Mouse (Mus musculus): ENCODE results near the gene Hist1h1t.
A peak's percentile ranks its signal among the peaks of the same experiment; 100 is the strongest.
"Not testable (repeated sequence)": the region's sequence is repeated elsewhere in the genome, so short reads cannot be mapped to it uniquely, and the experiment has no call there.

Hist1h1t gene

GRCm38 (mm10) chr13:23699767-23700166 is 4.2 kb downstream of the Hist1h1t start:
- no peak for DNase-seq (ENCODE audit: low spot score)

GRCm38 (mm10) chr13:23700786-23701520 is 5.3 kb downstream of the Hist1h1t start:
- peak; percentile 86 for DNase-seq (ENCODE audit: low spot score)

- no peak for DNase-seq (ENCODE audit: low spot score)
Observed at GRCm38 (mm10) chr13:23702220-23702619, 6.6 kb downstream of the Hist1h1t start.

GRCm38 (mm10) chr13:23702801-23703200 is 7.2 kb downstream of the Hist1h1t start:
- not testable (repeated sequence) for DNase-seq (ENCODE audit: low spot score)

GRCm38 (mm10) chr13:23705751-23706356 is 10.2 kb downstream of the Hist1h1t start:
- DNase-seq (ENCODE audit: low spot score) = no peak

- DNase-seq (ENCODE audit: low spot score) = no peak
Observed at GRCm38 (mm10) chr13:23706771-23707170, 11.2 kb downstream of the Hist1h1t start.

- no peak for DNase-seq (ENCODE audit: low spot score)
Observed at GRCm38 (mm10) chr13:23708041-23708440, 12.4 kb downstream of the Hist1h1t start.

- no peak for DNase-seq (ENCODE audit: low spot score)
Observed at GRCm38 (mm10) chr13:23708654-23709053, 13.0 kb downstream of the Hist1h1t start.

GRCm38 (mm10) chr13:23709714-23710373 is 14.2 kb downstream of the Hist1h1t start:
- no peak for DNase-seq (ENCODE audit: low spot score)

GRCm38 (mm10) chr13:23710374-23711089 is 14.9 kb downstream of the Hist1h1t start, which contains the start of gene Hfe:
Hfe (minus strand) TSS chr13:23710854.
- no peak for DNase-seq (ENCODE audit: low spot score)

GRCm38 (mm10) chr13:23716261-23717042 is 20.8 kb downstream of the Hist1h1t start:
- DNase-seq (ENCODE audit: low spot score) = no peak

GRCm38 (mm10) chr13:23717176-23717575 is 21.6 kb downstream of the Hist1h1t start:
- DNase-seq (ENCODE audit: low spot score) = no peak

GRCm38 (mm10) chr13:23717593-23718245 is 22.1 kb downstream of the Hist1h1t start:
- not testable (repeated sequence) for DNase-seq (ENCODE audit: low spot score)

GRCm38 (mm10) chr13:23724239-23724638 is 28.6 kb downstream of the Hist1h1t start:
- no peak for DNase-seq (ENCODE audit: low spot score)

GRCm38 (mm10) chr13:23725213-23725612 is 29.6 kb downstream of the Hist1h1t start:
- no peak for DNase-seq (ENCODE audit: low spot score)

GRCm38 (mm10) chr13:23728472-23729191 is 33.0 kb downstream of the Hist1h1t start:
- DNase-seq (ENCODE audit: low spot score) = no peak

GRCm38 (mm10) chr13:23729192-23729525 is 33.5 kb downstream of the Hist1h1t start:
- DNase-seq (ENCODE audit: low spot score) = no peak

- no peak for DNase-seq (ENCODE audit: low spot score)
Observed at GRCm38 (mm10) chr13:23729706-23730105, 34.1 kb downstream of the Hist1h1t start.

- no peak for DNase-seq (ENCODE audit: low spot score)
Observed at GRCm38 (mm10) chr13:23730479-23730878, 34.9 kb downstream of the Hist1h1t start.

- DNase-seq (ENCODE audit: low spot score) = peak; percentile 45
Observed at GRCm38 (mm10) chr13:23732156-23732804, 36.7 kb downstream of the Hist1h1t start.

Measured in layer of hippocampus, adult 11-12 months (tissue).